9 mouse cellular contexts compared by ENCODE assay signal in the genomic region with DNA sequence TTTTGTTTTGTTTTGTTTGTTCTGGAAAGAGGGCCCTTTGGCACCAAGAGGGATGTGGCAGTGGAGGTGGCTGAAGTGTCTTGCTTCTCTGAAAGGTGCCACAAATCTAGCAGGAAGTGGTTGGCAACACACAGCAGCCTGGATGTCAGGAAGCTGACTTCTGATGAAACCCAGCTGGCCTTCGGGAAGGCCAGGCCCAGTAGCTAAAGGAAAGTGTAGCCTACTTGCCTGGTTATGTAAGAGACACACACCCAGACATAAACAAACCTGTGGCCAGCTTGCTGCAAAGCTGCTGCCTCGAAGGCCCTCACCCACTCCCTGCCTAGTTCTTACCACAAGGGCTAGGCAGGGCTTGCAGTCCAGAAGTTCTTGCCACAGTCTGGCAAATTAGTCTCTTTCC.
DNase-seq lines count a peak whose midpoint lies in the region; ATAC-seq and TF ChIP-seq lines count a peak whose summit lies in the region.
"Had no signal": no experiment of that assay in that cellular context is flagged by ENCODE, and none has a peak within 500 bp of the region (broad histone marks: within the 10 kb centered on the region; RNA-seq: fewer than 3 reads in every experiment).

No protein-coding gene starts in this region.

- WGBS in heart, embryonic 14.5 days, result 18% methylated on average over 2 of the region's 2 CpGs
- WGBS in lung, embryonic 14.5 days, result 6% methylated on average over 2 of the region's 2 CpGs
- 77% methylated on average over 2 of the region's 2 CpGs for WGBS in forebrain, postnatal 0 days

- no peaks in the 10 kb centered on the region for H3K9me3 ChIP-seq in heart, embryonic 14.5 days (ENCODE audit: control insufficient read depth, low read length)
- H3K9me3 ChIP-seq in lung, embryonic 14.5 days (ENCODE audit: low read depth, low read length), result no peaks in the 10 kb centered on the region
- H3K9me3 ChIP-seq in forebrain, postnatal 0 days (ENCODE audit: low read length), result no peaks in the 10 kb centered on the region

- H3K27me3 ChIP-seq in heart, embryonic 14.5 days (ENCODE audit: control insufficient read depth, insufficient read depth, low read length), result no peaks in the 10 kb centered on the region
- no peaks in the 10 kb centered on the region for H3K27me3 ChIP-seq in lung, embryonic 14.5 days (ENCODE audit: insufficient read depth, low read length)
- H3K27me3 ChIP-seq in forebrain, postnatal 0 days (ENCODE audit: insufficient read depth, low read length), result no peaks in the 10 kb centered on the region

- DNase-seq in 3134 (ENCODE audit: extremely low read depth, insufficient read length, low spot score) (peak; percentile 37), adipocyte (ENCODE audit: low spot score) (peak; percentile 67)
- DNase-seq in lung, embryonic 14.5 days, result peak; percentile 89
- DNase-seq in gastrocnemius, adult 8-10 months (ENCODE audit: low spot score in 2 of 2), result no peak
- DNase-seq in layer of hippocampus, postnatal 25 days (ENCODE audit: extremely low spot score in 1 of 2, low spot score in 1 of 2), result no peak
- no peak for DNase-seq in thymus, postnatal 4 days
- DNase-seq in forebrain, postnatal 0 days, result no peak

- no peak overlapping the region for H3K4me3 ChIP-seq in heart, embryonic 14.5 days (ENCODE audit: control insufficient read depth in 1 of 2, insufficient read depth in 1 of 2, low read depth in 1 of 2, low read length in 2 of 2)
- no peak overlapping the region for H3K4me3 ChIP-seq in lung, embryonic 14.5 days (ENCODE audit: low read depth, low read length)
- H3K4me3 ChIP-seq in forebrain, postnatal 0 days (ENCODE audit: low read depth, low read length), result no peak overlapping the region

- no peak for ATAC-seq in heart, embryonic 14.5 days (ENCODE audit: insufficient number of reproducible peaks, insufficient read depth, low FRiP score, low read depth)
- ATAC-seq in lung, embryonic 14.5 days (ENCODE audit: insufficient read depth), result peak; percentile 85
- no peak for ATAC-seq in forebrain, postnatal 0 days

- no peak for TF ChIP-seq CTCF in lung, embryonic 14.5 days (IDR thresholded peaks at IDR 0.05; ENCODE audit: low read depth)
- no peak for TF ChIP-seq CTCF in forebrain, postnatal 0 days (IDR thresholded peaks at IDR 0.05; ENCODE audit: low read depth)

- no peak overlapping the region for H3K4me2 ChIP-seq in heart, embryonic 14.5 days (ENCODE audit: low read length)
- H3K4me2 ChIP-seq in lung, embryonic 14.5 days, result peak overlapping the region; percentile 20; the same call in 1 of the 2 replicates
- H3K4me2 ChIP-seq in forebrain, postnatal 0 days (ENCODE audit: low read depth), result no peak overlapping the region

- H3K27ac ChIP-seq in heart, embryonic 14.5 days (replicated peaks in 1 of 2; ENCODE audit: control insufficient read depth in 1 of 2, insufficient read depth in 1 of 2, low read depth in 2 of 2, low read length in 2 of 2), result peak overlapping the region; percentile 10 to 37; a peak in 1 of 4 replicates
- 0 out of 2 replicates have a peak overlapping the region, but pooled peaks have one; percentile 46 for H3K27ac ChIP-seq in lung, embryonic 14.5 days (ENCODE audit: low read depth)
- no peak overlapping the region for H3K27ac ChIP-seq in forebrain, postnatal 0 days (ENCODE audit: low read depth, low read length)
- H3K27ac ChIP-seq: liver, embryonic 14.5 days had no signal

- no peaks in the 10 kb centered on the region for H3K36me3 ChIP-seq in heart, embryonic 14.5 days (ENCODE audit: control insufficient read depth, insufficient read depth, low read length)
- H3K36me3 ChIP-seq in lung, embryonic 14.5 days (ENCODE audit: insufficient read depth), result no peaks in the 10 kb centered on the region
- H3K36me3 ChIP-seq in forebrain, postnatal 0 days (ENCODE audit: insufficient read depth), result no peaks in the 10 kb centered on the region

- H3K9ac ChIP-seq in heart, embryonic 14.5 days (ENCODE audit: low read length), result no peak overlapping the region
- H3K9ac ChIP-seq in lung, embryonic 14.5 days, result no peak overlapping the region
- H3K9ac ChIP-seq in forebrain, postnatal 0 days, result no peak overlapping the region
- H3K9ac ChIP-seq: liver, embryonic 14.5 days had no signal

- peaks cover 6 to 9% of the 10 kb centered on the region in 2 experiments; a peak in 3 of 4 replicates for H3K4me1 ChIP-seq in heart, embryonic 14.5 days (ENCODE audit: control insufficient read depth in 2 of 2, insufficient read depth in 2 of 2, low read length in 2 of 2)
- H3K4me1 ChIP-seq in lung, embryonic 14.5 days (ENCODE audit: insufficient read depth), result peaks cover 10% of the 10 kb centered on the region; the same call in 1 of the 2 replicates
- H3K4me1 ChIP-seq in forebrain, postnatal 0 days (ENCODE audit: insufficient read depth), result no peaks in the 10 kb centered on the region; the same call in 1 of the 2 replicates

Comparison
In these comparisons a context has a peak if more than half of its experiments do, and no peak if none do; other contexts are left out.
1. DNase-seq: peak in 3134 (single experiment), adipocyte (single experiment) and lung, embryonic 14.5 days (single experiment); none in gastrocnemius, adult 8-10 months (0 of 2), layer of hippocampus, postnatal 25 days (0 of 2), thymus, postnatal 4 days (single experiment) and forebrain, postnatal 0 days (single experiment).